Mouse (Mus musculus): Measurements from ENCODE around the gene Lgr6.

Gene Lgr6

GRCm38 (mm10) chr1:135083465-135083864 lies 21.6 kb downstream of the Lgr6 start:
- DNase-seq (ENCODE audit: inconsistent age in 2 of 2, low spot score in 1 of 2), result peak; percentile 53 to 65

DNA sequence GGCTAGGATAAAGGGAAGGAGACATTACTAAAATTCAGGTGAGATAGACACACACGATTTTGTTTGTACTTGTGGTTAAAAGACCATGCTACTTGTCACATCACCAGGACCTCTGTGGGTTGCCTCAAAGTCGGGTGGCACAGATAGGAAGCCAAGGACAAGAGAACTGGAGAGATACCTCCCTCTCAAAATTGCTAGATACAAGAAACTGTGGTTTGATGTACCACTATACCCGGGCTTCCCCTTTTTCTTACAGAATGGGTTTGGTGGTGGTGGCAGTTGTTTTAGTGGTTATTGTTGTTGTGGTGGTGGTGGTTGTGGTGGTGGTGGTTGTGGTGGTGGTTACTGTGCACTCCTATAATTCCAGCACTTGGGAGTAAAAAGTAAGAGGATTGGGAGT lies 22.8 kb downstream of the Lgr6 start:
- no peak for DNase-seq (ENCODE audit: inconsistent age in 2 of 2, low spot score in 1 of 2)

DNA sequence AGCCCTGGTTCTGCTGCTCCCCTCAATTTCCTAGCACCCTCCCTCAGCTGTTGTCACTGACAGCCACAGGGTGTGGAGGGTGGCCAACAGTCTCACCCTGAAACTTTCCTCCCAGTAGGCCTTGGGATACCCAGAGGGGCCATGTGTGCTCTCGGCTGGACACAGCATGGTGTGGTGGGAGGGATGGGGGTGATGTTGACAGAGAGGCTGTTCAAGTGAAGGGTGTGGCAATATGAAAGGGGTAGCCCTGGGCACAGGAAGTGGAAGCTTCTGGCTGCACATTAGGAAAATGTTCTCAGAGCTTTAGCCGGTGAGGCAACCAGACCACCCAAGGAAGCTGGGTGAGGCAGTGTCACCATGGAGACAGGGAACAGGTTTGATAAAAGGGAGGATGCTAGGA lies 26.1 kb downstream of the Lgr6 start:
- DNase-seq (ENCODE audit: inconsistent age in 2 of 2, low spot score in 1 of 2), result no peak

GRCm38 (mm10) chr1:135076470-135076869 lies 28.6 kb downstream of the Lgr6 start:
- DNase-seq (ENCODE audit: inconsistent age in 2 of 2, low spot score in 1 of 2), result no peak

DNA sequence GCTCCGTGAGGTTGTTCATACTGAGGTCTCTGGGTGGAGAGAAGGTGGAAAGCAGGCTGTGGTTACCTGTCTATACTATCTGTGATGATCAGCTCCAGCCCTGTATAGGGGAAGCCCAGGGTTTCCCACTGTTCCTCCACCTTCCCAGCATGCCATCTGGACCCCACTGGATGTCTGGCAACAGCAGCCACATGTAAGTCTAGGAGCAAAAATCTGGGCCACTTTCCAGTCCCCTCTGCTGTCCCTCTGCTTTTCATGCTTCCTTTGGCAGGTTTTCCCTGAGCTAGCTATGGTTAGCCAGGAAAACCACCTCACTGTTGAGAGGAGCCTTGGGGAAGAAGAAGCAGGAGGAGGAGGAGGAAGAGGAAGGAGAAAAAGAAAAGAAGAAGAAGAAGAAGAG lies 29.8 kb downstream of the Lgr6 start:
- no peak for DNase-seq (ENCODE audit: inconsistent age in 2 of 2, low spot score in 1 of 2)

GRCm38 (mm10) chr1:135072643-135073042 lies 32.4 kb downstream of the Lgr6 start:
- no peak for DNase-seq (ENCODE audit: inconsistent age in 2 of 2, low spot score in 1 of 2)

- DNase-seq (ENCODE audit: inconsistent age in 2 of 2, low spot score in 1 of 2), result no peak
Observed at GRCm38 (mm10) chr1:135069841-135070240, 35.2 kb downstream of the Lgr6 start.

GRCm38 (mm10) chr1:135064525-135064924 lies 40.6 kb downstream of the Lgr6 start:
- no peak for DNase-seq (ENCODE audit: inconsistent age in 2 of 2, low spot score in 1 of 2)

- DNase-seq (ENCODE audit: inconsistent age in 2 of 2, low spot score in 1 of 2), result no peak
Observed at GRCm38 (mm10) chr1:135062936-135063335, 42.1 kb downstream of the Lgr6 start.

GRCm38 (mm10) chr1:135061300-135061699 lies 43.8 kb downstream of the Lgr6 start:
- no peak for DNase-seq (ENCODE audit: inconsistent age in 2 of 2, low spot score in 1 of 2)

GRCm38 (mm10) chr1:135060174-135060573 lies 44.9 kb downstream of the Lgr6 start:
- no peak for DNase-seq (ENCODE audit: inconsistent age in 2 of 2, low spot score in 1 of 2)

- DNase-seq (ENCODE audit: inconsistent age in 2 of 2, low spot score in 1 of 2), result no peak
Observed at GRCm38 (mm10) chr1:135056901-135057300, 48.2 kb downstream of the Lgr6 start.

DNA sequence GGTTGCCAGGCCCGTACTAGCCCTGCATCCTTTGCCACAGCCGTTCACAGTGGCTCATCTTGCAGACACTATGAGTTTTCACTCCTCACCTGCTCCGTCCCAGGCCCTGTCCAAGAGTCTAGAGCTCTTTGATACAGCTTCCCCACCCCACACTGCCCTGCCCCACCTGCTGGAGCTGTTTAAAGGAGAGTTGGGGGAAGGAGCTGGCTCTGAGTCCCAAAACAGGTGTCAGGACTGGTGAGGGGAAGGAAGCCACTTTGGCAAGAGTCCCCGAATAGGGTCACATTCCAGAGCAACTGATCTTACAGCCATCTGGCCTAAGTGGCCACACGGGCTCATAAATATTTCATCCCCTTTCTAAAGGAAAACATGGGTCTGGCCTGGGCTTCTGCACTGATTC lies 51.0 kb downstream of the Lgr6 start:
- DNase-seq (ENCODE audit: inconsistent age in 2 of 2, low spot score in 1 of 2), result no peak

GRCm38 (mm10) chr1:135044439-135044838 lies 60.6 kb downstream of the Lgr6 start:
- no peak for DNase-seq (ENCODE audit: inconsistent age in 2 of 2, low spot score in 1 of 2)

DNA sequence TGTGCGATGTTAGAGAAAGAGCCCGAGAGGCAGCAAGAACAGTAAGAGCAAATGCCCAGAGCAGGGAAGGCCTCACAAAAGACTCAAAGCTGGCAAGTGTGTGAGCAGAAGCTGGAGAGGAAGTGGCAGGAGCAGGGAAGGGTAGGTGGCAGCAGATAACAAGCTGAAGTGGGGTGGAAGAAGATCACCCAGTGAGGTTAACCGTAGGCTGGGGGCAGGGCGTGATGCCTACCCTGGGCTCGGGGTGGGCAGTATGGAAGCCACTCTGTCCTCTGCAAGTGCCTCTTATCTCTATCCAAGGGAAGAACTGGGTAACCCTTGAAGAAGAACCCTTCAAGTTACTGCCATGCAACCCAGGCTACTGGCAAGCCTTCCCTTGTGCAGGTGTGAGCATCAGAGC lies 68.8 kb downstream of the Lgr6 start:
- DNase-seq (ENCODE audit: inconsistent age in 2 of 2, low spot score in 1 of 2), result no peak

GRCm38 (mm10) chr1:135032658-135033057 lies 72.4 kb downstream of the Lgr6 start:
- no peak for DNase-seq (ENCODE audit: inconsistent age in 2 of 2, low spot score in 1 of 2)

DNA sequence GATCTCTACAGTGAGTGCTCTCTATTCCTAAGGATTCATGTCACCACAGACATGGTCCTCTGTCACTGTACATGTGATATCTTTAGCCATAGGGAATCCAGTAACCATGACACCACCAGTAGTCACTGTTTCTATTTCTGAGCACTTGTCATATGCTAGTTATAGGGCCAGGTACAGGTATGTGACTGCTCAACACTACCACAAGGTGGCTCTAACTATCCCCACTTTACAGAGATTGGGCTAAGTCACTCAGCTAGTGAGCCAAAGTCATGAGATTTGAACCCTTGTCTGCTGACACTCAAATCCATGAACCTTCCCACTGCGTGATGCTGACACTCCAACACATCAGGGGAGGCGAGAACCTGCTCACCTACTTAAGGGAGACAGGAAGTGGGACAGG lies 75.0 kb downstream of the Lgr6 start:
- DNase-seq (ENCODE audit: inconsistent age in 2 of 2, low spot score in 1 of 2), result no peak

DNA sequence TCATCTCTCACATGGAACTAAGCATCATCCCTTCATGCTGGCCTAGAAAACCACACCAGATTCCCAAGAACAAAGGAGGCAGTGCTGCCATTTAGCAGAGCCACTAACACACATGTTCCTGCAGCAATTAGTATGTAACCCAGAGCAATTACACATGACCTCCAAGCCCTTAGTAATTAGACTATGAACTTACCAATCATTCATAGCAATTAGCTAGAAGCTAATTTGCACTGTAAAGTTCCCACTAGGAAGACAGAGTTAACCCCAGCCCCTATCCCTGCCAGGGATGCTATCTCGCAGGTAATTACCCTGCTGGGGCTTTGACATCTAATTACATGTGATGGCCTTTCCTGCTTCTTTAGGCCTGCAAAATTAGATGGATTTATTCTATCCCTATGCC lies 78.8 kb downstream of the Lgr6 start:
- DNase-seq (ENCODE audit: inconsistent age in 2 of 2, low spot score in 1 of 2), result no peak

DNA sequence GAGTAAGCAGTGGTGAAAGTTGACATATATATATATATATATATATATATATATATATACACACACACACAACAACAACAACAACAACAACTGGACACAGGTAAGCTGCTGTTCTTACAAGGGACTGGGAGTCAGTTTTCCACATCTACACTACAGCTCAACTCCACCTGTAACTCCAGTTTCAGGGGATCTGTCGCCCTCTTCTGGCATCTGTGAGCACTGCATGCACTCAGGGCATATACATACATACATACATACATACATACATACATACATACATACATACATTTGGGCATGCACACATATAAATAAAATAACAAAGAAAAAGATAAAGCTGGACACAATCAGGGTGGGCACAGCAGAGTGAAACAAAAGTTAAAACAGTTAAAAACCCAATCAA lies 81.5 kb downstream of the Lgr6 start:
- no peak for DNase-seq (ENCODE audit: inconsistent age in 2 of 2, low spot score in 1 of 2)

- DNase-seq (ENCODE audit: inconsistent age in 2 of 2, low spot score in 1 of 2), result no peak
Observed at GRCm38 (mm10) chr1:135021936-135022335, 83.1 kb downstream of the Lgr6 start.

DNA sequence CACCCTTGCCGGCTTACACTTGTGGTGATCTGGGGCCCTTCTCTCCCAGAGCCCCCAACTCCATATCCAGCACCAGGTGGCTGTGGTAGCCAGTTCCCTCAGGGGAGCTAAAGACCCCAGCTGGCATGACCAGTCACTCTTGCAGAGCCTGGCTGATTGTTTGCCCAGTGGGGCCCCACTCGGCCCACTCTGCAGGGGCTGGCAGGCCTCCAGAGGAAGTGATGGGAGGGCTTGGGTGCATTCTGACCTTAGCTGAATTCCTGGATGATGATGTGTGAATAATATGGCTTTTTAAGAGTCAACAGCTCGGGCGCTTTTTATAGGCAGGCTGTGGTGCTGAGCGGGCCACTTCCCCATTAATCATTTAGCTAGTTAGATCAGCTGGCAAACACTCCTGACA lies 84.1 kb downstream of the Lgr6 start:
- DNase-seq (ENCODE audit: inconsistent age in 2 of 2, low spot score in 1 of 2), result no peak

DNA sequence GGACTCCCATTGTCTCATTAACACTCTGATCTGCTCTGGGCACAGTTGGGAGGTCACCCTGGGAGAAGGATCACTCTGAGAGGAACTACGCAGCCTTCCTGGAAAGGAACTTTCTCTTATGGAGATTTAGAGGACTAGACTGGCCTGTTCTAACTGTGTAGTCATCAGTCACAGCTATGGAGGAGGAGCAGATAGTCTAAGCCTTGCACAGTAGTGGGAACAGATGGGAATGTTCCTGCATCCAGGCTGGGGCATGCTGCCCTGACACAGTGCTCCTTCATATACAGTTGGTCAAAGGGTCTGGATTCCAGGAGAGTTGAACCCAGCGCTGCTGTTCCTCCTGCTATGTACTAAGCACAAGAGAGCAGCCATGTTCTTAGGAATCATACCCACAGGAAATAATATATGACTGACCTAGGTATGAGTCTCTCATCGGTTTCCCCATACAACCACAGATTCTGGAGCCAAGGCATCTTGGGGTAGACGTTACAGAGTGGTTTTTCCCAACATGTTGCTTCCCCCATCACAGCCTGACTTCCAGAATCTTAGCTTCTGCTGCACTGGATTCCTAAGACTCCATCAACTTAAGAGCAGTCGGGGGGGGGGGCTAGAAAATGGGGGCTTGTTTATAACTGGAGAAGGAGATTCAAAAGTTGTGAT lies 84.7 kb downstream of the Lgr6 start:
- DNase-seq (ENCODE audit: inconsistent age in 2 of 2, low spot score in 1 of 2), result no peak

GRCm38 (mm10) chr1:135019775-135020167 lies 85.3 kb downstream of the Lgr6 start:
- peak in 1 of 2 experiments; percentile 51 for DNase-seq (ENCODE audit: inconsistent age in 2 of 2, low spot score in 1 of 2)
